Mouse (Mus musculus) bone marrow macrophage, adult 2 months (primary cell): Measurements from ENCODE around the gene Gm12666.

ENCODE experiments used
- CTCF ChIP-seq: IDR thresholded peaks from 2 replicates; pipeline ENCODE4 v1.5.1; 2012; ENCODE audit warnings: low read depth, mild to moderate bottlenecking, low read length, moderate library complexity
- POLR2A ChIP-seq: IDR thresholded peaks from 2 replicates; pipeline ENCODE4 v1.6.1; 2012; ENCODE audit warnings: mild to moderate bottlenecking, low read depth, low read length, borderline replicate concordance

DNA sequence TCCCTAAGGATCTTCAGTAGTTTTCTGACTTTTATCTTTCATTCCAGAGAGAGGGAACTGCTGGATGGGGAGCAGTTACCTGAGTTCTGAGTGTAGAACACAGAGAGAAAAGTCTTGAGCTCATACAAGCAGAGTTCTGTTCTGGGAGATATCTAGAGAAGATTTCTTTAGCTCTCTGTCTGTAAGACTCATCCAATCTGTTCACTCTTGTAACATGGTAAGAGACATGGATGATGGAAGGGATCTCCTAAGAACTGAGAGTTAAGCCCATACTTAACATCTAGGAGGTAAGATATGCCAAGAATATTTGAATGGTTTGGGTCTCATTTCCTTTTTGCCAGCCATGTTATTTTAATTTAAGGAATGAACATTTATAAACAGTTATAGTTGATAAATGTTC lies 44.4 kb downstream of the Gm12666 start, which contains the start of gene Izumo3:
- TF ChIP-seq CTCF (no peak), POLR2A (no peak)
